Mouse (Mus musculus) gastrocnemius, adult 2 months (tissue): Measurements from ENCODE around the gene Mettl8. TPM values are rescaled to one million over a fixed set of nuclear protein-coding genes. Genes with fewer than 3 reads are reported as not detected.

Experiments used
- DNase-seq: peaks from one replicate; pipeline ENCODE4 v3.0.0; 2022
- H3K27ac ChIP-seq: fragments of 200-600 bp; 2 replicates; pipeline ENCODE4 v1.8.1; 2022; ENCODE audit warnings: mild to moderate bottlenecking
- H3K4me3 ChIP-seq: fragments of 200-600 bp; 2 replicates; pipeline ENCODE4 v1.8.1; 2022; ENCODE audit warnings: mild to moderate bottlenecking, moderate library complexity
- CTCF ChIP-seq: fragments of 200-600 bp; IDR thresholded peaks from 2 replicates; pipeline ENCODE4 v1.8.1; 2022; ENCODE audit warnings: antibody characterized with exemption, mild to moderate bottlenecking, moderate library complexity
- intact Hi-C: fragments of 180-260 bp; cut with DNase I; formaldehyde crosslinking; loops from one replicate; pipeline ENCODE4 v1.15.1; 2025
- total RNA-seq, 2 experiments: library from RNA; stranded (reverse); gene quantifications; 2 replicates each; pipeline ENCODE4 v1.2.3; 2021

Mettl8 gene
- total RNA-seq, 2 experiments from 2014 or later, result 5.0 to 6.4 TPM

DNA sequence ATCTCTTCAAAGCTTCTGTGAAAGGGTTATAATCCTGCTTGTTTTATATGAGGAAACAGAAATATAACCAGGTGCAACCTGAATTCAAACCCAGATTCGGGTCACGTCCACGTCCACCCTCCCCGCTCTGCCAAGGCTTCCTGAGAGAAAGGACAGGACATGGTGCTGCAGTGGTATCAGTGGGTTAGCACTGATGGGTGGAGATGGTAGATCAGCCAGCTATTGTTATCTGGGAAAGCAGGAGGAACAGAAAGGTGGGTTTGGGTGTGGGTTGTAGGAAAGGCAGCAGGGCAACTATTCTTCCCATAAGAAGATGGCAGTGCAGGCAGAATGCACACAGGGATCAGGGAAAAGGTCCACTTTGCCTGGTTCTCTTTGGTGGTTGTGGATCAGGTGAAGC lies 59.5 kb downstream of the Mettl8 start:
- intact Hi-C loops, result no loop called here
- Histone ChIP-seq H3K27ac (peak overlapping the region; percentile 66), H3K4me3 (no peak overlapping the region)
- no peak for DNase-seq
- no peak for TF ChIP-seq CTCF

DNA sequence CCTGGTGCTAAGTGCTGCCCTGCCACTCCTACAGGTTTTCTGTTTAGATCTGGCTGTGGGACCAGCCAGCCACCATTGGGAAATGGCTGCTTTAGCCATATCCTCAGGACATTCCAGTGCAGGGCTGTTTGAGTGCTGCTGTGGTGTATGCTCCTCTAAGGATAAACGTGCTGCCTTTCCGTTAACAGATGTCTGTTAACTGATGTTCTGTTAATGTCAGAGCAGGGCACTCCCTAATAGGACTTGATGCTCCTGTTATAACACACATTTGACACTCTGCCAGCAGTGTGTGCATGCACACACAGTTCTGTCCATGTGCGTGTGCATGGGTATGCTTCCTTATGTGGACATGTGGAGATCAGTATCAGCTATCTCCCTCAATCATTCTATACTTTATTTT lies 61.6 kb downstream of the Mettl8 start:
- Histone ChIP-seq H3K27ac (no peak overlapping the region), H3K4me3 (no peak overlapping the region)
- intact Hi-C loops, result no loop called here
- TF ChIP-seq CTCF, result no peak
- no peak for DNase-seq

DNA sequence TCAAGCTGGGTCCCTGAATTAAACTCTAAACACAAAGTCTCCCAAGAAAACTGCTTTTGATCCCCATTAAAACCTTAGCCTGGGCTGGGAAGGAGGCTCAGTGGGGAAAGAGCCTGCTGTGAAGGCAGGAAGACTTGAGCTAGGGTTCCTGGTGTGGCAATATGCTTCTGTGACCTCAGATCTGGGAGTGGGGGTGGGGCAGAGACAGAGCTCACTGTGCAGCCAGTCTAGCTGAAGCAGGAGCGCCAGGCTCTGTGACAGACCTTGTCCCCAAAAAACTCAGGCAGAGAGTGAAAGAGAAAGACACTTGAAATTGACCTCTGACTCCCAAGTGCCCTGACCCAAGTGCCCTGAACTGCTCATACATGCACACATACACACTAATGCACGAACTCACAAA lies 62.7 kb downstream of the Mettl8 start:
- no peak overlapping the region for H3K4me3 ChIP-seq
- DNase-seq, result peak; percentile 62
- intact Hi-C loops, result no loop called here
- no peak for TF ChIP-seq CTCF
- H3K27ac ChIP-seq, result peak overlapping the region; percentile 81

DNA sequence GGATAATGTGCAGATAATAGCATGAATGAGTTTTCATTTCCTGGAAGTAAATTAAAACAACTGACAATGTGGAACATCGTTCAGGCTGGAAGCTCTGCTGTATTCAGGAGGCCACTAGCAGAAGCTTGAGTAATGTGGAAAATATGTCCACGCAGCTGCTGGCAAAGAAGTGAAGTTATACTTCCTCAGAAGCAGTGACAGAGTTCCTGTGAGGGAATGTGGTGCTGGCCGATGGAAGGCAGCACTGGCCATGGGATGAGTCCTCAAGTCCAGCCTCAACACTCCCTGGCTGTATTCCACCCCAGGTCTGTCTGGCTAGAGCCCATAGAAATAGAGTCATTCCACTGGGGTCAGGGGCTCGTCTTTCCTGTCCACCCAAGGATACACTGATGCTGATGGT lies 65.2 kb downstream of the Mettl8 start:
- peak; percentile 70 for DNase-seq
- intact Hi-C loops, result no loop called here
- TF ChIP-seq CTCF, result no peak
- Histone ChIP-seq H3K27ac (peak overlapping the region; percentile 79), H3K4me3 (peak overlapping the region; percentile 34)

DNA sequence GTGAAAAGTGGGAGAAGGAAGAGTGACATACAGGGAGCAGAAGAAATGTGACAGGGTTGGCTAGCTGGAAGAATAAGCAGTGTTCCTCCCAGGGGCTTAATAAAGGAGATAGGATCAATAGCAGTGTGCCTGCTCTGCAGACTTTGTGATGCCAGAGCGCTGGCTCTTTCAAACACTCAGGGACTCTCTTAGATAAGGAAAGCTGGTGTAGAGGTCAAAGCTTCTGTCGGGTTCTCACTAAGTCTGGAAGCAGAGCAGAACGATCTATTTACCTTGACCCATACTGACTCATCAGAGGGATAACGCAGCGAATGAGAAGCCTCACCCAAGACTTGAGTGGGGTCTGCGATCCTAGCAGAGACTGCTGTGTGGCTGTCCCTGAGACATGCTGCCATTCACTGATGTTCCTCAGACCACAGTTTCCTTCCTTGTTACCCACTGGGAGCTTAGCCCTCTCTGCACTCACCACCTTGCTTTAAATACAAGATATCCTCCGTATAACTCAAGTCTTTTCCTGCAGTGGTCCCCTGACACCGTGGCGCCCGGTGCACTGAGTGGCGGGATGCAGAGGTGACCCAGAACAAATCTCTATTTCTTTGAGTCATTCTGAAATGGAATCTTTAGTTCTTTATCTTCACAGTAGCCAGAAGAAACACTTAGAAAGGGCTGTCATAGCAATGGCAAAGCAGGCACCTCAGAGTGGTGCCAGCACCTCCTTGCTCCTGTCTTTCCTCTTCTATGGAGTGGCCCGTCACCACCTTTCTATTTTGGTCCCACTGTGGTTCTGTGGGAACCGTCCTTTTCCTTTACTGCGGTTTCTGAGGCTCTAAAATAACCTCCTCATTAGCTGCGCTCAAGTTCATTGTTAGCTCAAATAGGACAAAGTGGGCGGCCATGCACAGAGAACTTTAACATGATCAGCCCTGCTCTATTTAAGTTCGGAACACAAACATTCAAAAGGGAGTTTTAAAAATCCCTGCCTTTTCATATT lies 65.9 kb downstream of the Mettl8 start:
- peak overlapping the region; percentile 34 for H3K4me3 ChIP-seq
- DNase-seq, result no peak
- no peak for TF ChIP-seq CTCF
- intact Hi-C loops, result no loop called here
- H3K27ac ChIP-seq, result peak overlapping the region; percentile 79

DNA sequence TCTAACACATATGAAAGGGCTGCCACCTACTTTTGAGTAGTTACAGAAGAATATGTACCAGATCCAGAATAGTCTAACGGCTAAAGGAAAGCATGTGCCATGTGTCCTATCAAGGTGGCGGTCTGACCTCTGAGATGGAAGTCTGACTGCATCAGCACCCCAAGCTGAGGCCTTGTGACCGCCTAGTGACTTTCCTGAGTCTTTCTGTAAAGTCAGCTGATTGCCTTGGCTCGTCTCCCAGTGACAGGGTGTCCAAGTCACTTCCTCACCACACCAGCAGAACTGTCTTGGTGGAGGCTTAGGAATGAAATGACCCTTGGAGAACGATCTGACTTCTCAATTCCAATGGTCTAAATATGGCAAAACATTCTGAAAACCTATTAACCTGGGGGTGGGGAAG lies 77.1 kb downstream of the Mettl8 start:
- H3K27ac ChIP-seq, result peak overlapping the region; percentile 35; the same call in 1 of the 2 replicates
- peak; percentile 71 for DNase-seq
- intact Hi-C loops, result no loop called here
- no peak for TF ChIP-seq CTCF
- no peak overlapping the region for H3K4me3 ChIP-seq

DNA sequence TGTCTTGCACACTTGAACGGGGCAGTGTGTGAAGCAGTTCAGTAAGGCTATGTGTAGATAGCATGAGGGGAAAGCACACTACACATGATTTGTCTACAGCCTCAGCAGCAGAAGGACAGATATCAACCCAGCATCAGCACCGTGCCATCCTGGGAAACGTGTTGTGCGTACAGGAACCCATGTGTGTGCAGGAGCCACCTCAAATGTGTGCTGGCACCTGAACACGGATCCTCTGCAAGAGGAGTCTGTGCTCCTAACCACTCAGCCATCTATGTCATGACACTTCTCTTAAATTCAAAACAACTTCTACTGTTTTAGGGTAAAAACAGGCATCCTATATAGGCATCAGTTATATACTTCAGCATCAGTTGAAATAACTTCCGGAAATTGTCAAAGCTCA lies 80.6 kb downstream of the Mettl8 start:
- intact Hi-C loops, result no loop called here
- DNase-seq, result no peak
- no peak overlapping the region for H3K27ac ChIP-seq
- no peak overlapping the region for H3K4me3 ChIP-seq
- TF ChIP-seq CTCF, result no peak

DNA sequence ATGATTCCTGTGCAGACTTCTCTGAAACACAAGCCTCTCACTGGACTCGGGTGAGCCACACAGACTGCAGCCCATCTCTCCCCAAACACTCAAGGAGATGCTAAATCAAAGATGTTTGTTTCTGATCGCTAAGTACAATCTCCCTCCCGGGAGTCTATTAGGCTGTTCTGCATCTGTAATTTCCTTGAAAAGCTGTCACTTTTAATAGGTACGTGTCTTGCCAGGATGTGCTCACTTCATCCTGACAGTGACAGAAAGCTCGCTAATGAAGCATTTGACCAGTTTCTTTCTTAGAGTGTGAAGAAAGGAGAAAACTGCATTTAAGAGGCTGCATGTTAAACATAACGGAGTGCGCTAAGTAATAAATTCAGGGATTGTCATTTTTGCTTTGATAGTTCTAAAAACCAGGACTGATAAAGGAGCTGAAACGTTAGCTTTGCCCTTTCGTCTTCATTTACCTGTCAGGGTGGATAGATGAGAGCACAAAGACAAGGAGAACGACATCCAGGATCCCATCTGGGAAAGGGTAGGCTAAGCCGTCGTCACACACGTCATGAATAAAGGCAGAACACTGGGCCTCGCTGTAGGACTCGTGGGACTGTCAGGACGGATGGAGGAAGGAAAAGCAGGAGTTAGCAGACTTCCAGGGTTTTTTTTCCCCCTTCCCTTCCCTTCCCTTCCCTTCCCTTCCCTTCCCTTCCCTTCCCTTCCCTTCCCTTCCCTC lies 82.4 kb downstream of the Mettl8 start:
- Histone ChIP-seq H3K27ac (no peak overlapping the region), H3K4me3 (no peak overlapping the region)
- no peak for TF ChIP-seq CTCF
- intact Hi-C loops, result no loop called here
- DNase-seq, result no peak

DNA sequence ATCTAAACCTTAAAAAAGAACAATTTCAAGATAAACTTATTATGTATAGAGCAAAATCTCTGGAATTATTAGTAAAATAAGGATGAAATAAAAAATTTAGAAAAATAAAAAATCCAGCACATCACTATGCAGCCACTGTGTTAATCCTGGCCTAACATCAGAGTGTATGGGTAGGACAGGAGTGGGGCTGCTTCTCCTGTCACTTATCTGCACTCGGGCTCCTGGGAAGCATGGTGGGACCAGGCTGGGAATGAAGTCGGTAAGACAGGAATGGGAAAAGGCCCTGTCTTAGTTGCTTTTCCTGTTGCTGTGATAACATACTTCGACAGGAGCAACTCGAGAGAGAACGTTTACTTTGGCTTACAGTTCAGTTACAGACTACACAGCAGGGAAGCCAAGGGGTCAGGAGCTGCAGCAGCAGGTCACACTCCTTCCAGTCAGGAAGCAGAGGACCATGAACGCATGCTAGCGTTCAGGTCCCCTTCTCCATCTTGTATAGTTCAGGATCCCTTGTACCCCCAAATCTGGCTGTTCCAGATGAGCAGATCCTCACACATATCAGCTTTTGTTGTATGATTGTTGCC lies 85.1 kb downstream of the Mettl8 start:
- no peak overlapping the region for H3K4me3 ChIP-seq
- no peak overlapping the region for H3K27ac ChIP-seq
- intact Hi-C loops, result no loop called here
- no peak for TF ChIP-seq CTCF
- DNase-seq, result no peak

DNA sequence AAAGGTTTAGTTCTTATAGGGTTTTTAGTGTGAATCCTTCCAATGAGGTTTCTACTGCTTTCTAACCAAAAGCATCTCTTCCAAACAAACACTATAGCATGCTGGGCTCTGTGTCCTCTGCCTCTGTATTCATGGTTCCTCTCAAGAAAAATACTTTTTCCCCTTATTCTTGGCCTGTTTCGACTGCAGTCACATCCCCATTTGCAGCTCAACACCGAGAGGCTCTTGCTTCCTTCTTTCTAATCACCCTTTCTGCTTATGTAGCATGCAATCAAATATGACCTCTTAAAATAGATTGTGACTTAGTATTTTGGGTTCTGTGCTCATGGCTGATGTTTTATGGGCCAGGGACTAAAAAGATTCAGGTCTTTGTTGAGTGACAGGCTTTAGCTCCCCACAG lies 87.1 kb downstream of the Mettl8 start:
- no peak for TF ChIP-seq CTCF
- Histone ChIP-seq H3K27ac (peak overlapping the region; percentile 84), H3K4me3 (no peak overlapping the region)
- intact Hi-C loops, result no loop called here
- DNase-seq, result no peak

DNA sequence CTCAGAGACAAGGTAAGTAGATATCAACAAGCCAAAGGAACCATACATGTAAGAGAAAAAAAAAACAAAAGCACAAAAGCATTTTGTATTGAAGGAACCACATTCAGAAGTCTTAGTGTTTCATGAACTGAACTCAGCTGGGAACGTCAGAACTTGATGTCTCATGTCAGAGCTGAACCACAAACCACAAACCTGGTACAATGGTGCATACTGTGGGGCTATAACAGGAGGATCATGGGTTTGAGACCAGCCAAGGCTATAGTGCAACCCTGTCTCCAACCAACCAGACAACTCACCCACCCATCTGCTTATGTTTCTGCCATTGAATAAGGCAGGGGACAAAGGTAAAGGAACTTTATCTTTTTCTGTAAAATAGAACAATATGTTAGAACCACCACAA lies 88.2 kb downstream of the Mettl8 start:
- peak overlapping the region; percentile 84; the same call in 1 of the 2 replicates for H3K27ac ChIP-seq
- no peak for TF ChIP-seq CTCF
- H3K4me3 ChIP-seq, result no peak overlapping the region
- intact Hi-C loops, result no loop called here
- no peak for DNase-seq

DNA sequence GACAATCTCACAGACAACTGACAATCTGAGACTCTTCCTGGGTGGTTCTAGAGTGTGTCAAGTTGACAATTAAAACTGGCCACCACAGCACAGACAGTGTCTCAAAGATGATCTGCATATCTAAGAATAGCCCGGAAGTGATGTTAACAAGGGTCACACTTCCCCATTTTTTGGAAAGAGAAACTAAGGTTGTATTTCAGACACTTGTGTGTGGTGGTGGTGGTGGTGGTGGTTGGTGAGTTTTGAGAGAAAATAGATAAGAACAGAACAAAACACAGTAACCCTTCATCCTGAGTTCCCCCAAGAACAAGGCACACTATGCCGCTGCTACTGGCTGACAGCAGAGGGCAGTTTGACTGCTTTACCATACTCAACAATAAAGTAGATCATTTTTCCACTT lies 90.6 kb downstream of the Mettl8 start:
- H3K27ac ChIP-seq, result no peak overlapping the region
- no peak for TF ChIP-seq CTCF
- H3K4me3 ChIP-seq, result no peak overlapping the region
- no peak for DNase-seq
- intact Hi-C loops, result no loop called here

DNA sequence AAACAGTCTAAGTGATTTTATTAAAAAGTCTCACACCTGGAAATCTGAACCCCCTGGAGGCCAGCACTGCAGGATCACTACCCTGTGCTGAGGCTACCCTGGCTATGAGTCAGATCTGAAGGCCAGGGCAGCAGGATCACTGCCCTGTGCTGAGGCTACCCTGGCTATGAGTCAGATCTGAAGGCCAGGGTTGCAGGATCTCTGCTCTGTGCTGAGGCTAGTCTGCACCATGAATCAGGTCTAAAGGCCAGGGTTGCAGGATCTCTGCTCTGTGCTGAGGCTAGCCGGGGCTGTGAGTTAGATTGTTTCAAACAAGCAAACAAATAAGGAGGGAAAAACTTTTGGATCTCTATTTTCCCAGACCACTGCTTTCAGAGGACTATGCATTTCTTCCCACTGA lies 92.5 kb downstream of the Mettl8 start:
- no peak for TF ChIP-seq CTCF
- no peak overlapping the region for H3K4me3 ChIP-seq
- H3K27ac ChIP-seq, result no peak overlapping the region; the same call in 1 of the 2 replicates
- DNase-seq, result no peak
- intact Hi-C loops, result no loop called here
